11 mouse cellular contexts compared by ENCODE assay signal in the genomic region with DNA sequence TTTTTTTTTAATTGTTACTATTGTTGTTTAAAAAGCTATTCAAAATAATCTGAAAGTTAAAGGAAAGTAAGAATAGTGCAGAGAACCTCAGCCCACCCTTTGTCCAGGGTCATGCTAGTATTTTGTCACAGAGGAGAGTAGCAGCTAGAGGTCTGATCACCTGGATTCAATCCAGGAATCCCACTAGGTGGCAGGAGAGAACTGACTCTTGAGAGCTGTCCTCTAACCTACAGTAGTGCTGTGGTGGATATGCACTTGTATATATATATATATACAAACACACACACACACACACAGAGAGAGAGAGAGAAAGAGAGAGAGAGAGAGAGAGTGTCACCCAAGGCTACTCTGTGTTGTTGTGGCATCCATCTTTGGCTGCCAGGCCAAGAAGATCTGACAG. TPM values are rescaled to one million over a fixed set of nuclear protein-coding genes. Genes with fewer than 3 reads are reported as not detected.
A peak's percentile ranks its signal among the peaks of the same experiment; 100 is the strongest.
DNase-seq lines count a peak whose midpoint lies in the region; TF ChIP-seq lines count a peak whose summit lies in the region.
"Had no signal": no experiment of that assay in that cellular context is flagged by ENCODE, and none has a peak within 500 bp of the region (broad histone marks: within the 10 kb centered on the region; RNA-seq: fewer than 3 reads in every experiment).

No protein-coding gene starts in this region.

- peak; percentile 60 for TF ChIP-seq CTCF in heart, adult 2 months (IDR thresholded peaks at IDR 0.05)

- intact Hi-C loops in heart, adult 2 months (cut with DNase I): no loop called here

- TF ChIP-seq POLR2A in heart, adult 2 months (IDR thresholded peaks at IDR 0.05; ENCODE audit: insufficient read depth, low read depth, low read length): no peak

- no peak overlapping the region for H3K27ac ChIP-seq in heart, adult 2 months
- H3K27ac ChIP-seq in heart, embryonic 10.5 days: no peak overlapping the region
- H3K27ac ChIP-seq: midbrain, embryonic 12.5 days had no signal

- H3K27me3 ChIP-seq in heart, adult 2 months (ENCODE audit: control insufficient read depth, insufficient read depth, low read length): no peaks in the 10 kb centered on the region
- no peaks in the 10 kb centered on the region for H3K27me3 ChIP-seq in heart, embryonic 10.5 days (ENCODE audit: insufficient read depth, poor library complexity, severe bottlenecking)
- H3K27me3 ChIP-seq: midbrain, embryonic 12.5 days had no signal

- no peak for DNase-seq in heart, adult 2 months
- DNase-seq in heart, embryonic 10.5 days (ENCODE audit: low spot score): no peak
- DNase-seq in lung, postnatal 10 days: peak; percentile 24
- DNase-seq in lung, postnatal 25 days (ENCODE audit: low spot score): no peak
- DNase-seq in embryo, embryonic 10.5 days (ENCODE audit: low spot score): peak; percentile 58
- DNase-seq in retina, postnatal 1 day: peak; percentile 53
- DNase-seq in testis, postnatal 14 days (ENCODE audit: low spot score): no peak
- DNase-seq in urinary bladder, postnatal 10 days (ENCODE audit: low spot score): no peak
- DNase-seq: cerebellum, adult 11-12 months had no signal

- no peaks in the 10 kb centered on the region for H3K36me3 ChIP-seq in heart, adult 2 months (ENCODE audit: control insufficient read depth, insufficient read depth, low read length)
- H3K36me3 ChIP-seq in heart, embryonic 10.5 days: no peaks in the 10 kb centered on the region
- H3K36me3 ChIP-seq: G1E; midbrain, embryonic 12.5 days had no signal

- no peak overlapping the region for H3K9ac ChIP-seq in heart, adult 2 months (ENCODE audit: low read depth, low read length)
- H3K9ac ChIP-seq: midbrain, embryonic 12.5 days had no signal

- H3K4me3 ChIP-seq in heart, adult 2 months: no peak overlapping the region
- no peak overlapping the region for H3K4me3 ChIP-seq in heart, embryonic 10.5 days
- H3K4me3 ChIP-seq: midbrain, embryonic 12.5 days had no signal

- no peak for TF ChIP-seq EP300 in heart, adult 2 months (IDR thresholded peaks at IDR 0.05; ENCODE audit: insufficient read depth, low read depth, low read length)

- no peaks in the 10 kb centered on the region for H3K79me2 ChIP-seq in heart, adult 2 months (replicated peaks; ENCODE audit: control insufficient read depth, insufficient read depth, low read length)

- H3K9me3 ChIP-seq in heart, embryonic 10.5 days: no peaks in the 10 kb centered on the region
- H3K9me3 ChIP-seq: G1E; midbrain, embryonic 12.5 days had no signal

- H3K4me1 ChIP-seq in heart, adult 2 months (ENCODE audit: control insufficient read depth, insufficient read depth, low read length): no peaks in the 10 kb centered on the region
- peaks cover 25% of the 10 kb centered on the region for H3K4me1 ChIP-seq in heart, embryonic 10.5 days
- H3K4me1 ChIP-seq: midbrain, embryonic 12.5 days had no signal

RNA-seq across cellular contexts. Expression of a gene that starts 17.6 kb away (rescaled TPM):
- total RNA-seq in heart, adult 2 months (2021): 10 to 100 TPM in 1 of 2 experiments, 1 to 10 TPM in 1; 9.7 to 10.9 TPM
- 6.6 and 15.5 TPM in 2 replicates for polyA plus RNA-seq in heart, adult 2 months (2012; rRNA removed)
- 27.8 and 28.9 TPM in 2 replicates for polyA plus RNA-seq in heart, embryonic 10.5 days (2016; fragmentation: Nextera tagmentation; extraction: Ambion mirVana)

RNA-seq across cellular contexts. Expression of a gene that starts 42.7 kb away (rescaled TPM):
- total RNA-seq in heart, adult 2 months (2021): under 1 TPM; 0.55 to 0.66 TPM
- 0.56 and 1.5 TPM in 2 replicates for polyA plus RNA-seq in heart, adult 2 months (2012; rRNA removed)
- 4.1 and 6.2 TPM in 2 replicates for polyA plus RNA-seq in heart, embryonic 10.5 days (2016; fragmentation: Nextera tagmentation; extraction: Ambion mirVana)

RNA-seq across cellular contexts. Expression of a gene that starts 42.7 kb away (rescaled TPM):
- 10 to 100 TPM; 15.9 to 20.5 TPM for total RNA-seq in heart, adult 2 months (2021)
- 33.0 and 50.6 TPM in 2 replicates for polyA plus RNA-seq in heart, adult 2 months (2012; rRNA removed)
- 25.4 and 32.8 TPM in 2 replicates for polyA plus RNA-seq in heart, embryonic 10.5 days (2016; fragmentation: Nextera tagmentation; extraction: Ambion mirVana)

RNA-seq across cellular contexts. Expression of a gene that starts 55.8 kb away (rescaled TPM):
- 10 to 100 TPM; 28.4 to 30.9 TPM for total RNA-seq in heart, adult 2 months (2021)
- 44.4 and 59.6 TPM in 2 replicates for polyA plus RNA-seq in heart, adult 2 months (2012; rRNA removed)
- 23.3 TPM in 2 replicates for polyA plus RNA-seq in heart, embryonic 10.5 days (2016; fragmentation: Nextera tagmentation; extraction: Ambion mirVana)

RNA-seq across cellular contexts. Expression of a gene that starts 55.9 kb away (rescaled TPM):
- total RNA-seq in heart, adult 2 months (2021): 10 to 100 TPM in 1 of 2 experiments, 1 to 10 TPM in 1; 10.0 to 13.7 TPM
- 9.2 and 13.3 TPM in 2 replicates for polyA plus RNA-seq in heart, adult 2 months (2012; rRNA removed)
- 6.8 and 9.2 TPM in 2 replicates for polyA plus RNA-seq in heart, embryonic 10.5 days (2016; fragmentation: Nextera tagmentation; extraction: Ambion mirVana)

Comparison
In these comparisons a context has a peak if more than half of its experiments do, and no peak if none do; other contexts are left out.
1. DNase-seq: peak in lung, postnatal 10 days (single experiment), embryo, embryonic 10.5 days (single experiment) and retina, postnatal 1 day (single experiment); none in heart, adult 2 months (0 of 2), heart, embryonic 10.5 days (single experiment), lung, postnatal 25 days (single experiment), testis, postnatal 14 days (single experiment) and urinary bladder, postnatal 10 days (single experiment).